Mouse (Mus musculus) midbrain, postnatal 0 days (tissue): ENCODE results near the gene Grap2. TPM values are rescaled to one million over a fixed set of nuclear protein-coding genes. Genes with fewer than 3 reads are reported as not detected.

Experiments used
- ATAC-seq: fragments of 200-750 bp; cut with Nextera tagmentation; 2 replicates; pipeline ENCODE4 v1.8.0; 2017; ENCODE audit warnings: moderate number of reproducible peaks, mild to moderate bottlenecking, moderate TSS enrichment, moderate library complexity; ENCODE audit not compliant: low FRiP score
- DNase-seq: peaks from one replicate; pipeline ENCODE4 v3.0.0-alpha.2; 2015; ENCODE audit warnings: low spot score
- H3K27ac ChIP-seq: fragments of 300-500 bp; sonication (generic); 2 replicates; pipeline ENCODE4 v1.5.1; 2014; ENCODE audit warnings: low read depth, mild to moderate bottlenecking, low read length, mixed read lengths
- H3K27me3 ChIP-seq: fragments of 300-500 bp; sonication (generic); 2 replicates; pipeline ENCODE4 v1.6.1; 2014; ENCODE audit warnings: low read length, control low read depth, mixed read lengths; ENCODE audit not compliant: insufficient read depth
- H3K36me3 ChIP-seq: fragments of 300-500 bp; sonication (generic); 2 replicates; pipeline ENCODE4 v1.6.1; 2014; ENCODE audit warnings: low read length, control low read depth, mixed read lengths; ENCODE audit not compliant: insufficient read depth
- H3K4me1 ChIP-seq: fragments of 300-500 bp; sonication (generic); 2 replicates; pipeline ENCODE4 v1.6.1; 2014; ENCODE audit warnings: mild to moderate bottlenecking, control low read depth, antibody characterized with exemption, low read length, mixed read lengths; ENCODE audit not compliant: insufficient read depth
- H3K4me2 ChIP-seq: fragments of 300-500 bp; sonication (generic); 2 replicates; pipeline ENCODE4 v1.6.1; 2014; ENCODE audit warnings: low read depth, mild to moderate bottlenecking, low read length, mixed read lengths; ENCODE audit not compliant: poor library complexity, severe bottlenecking
- H3K4me3 ChIP-seq: fragments of 300-500 bp; sonication (generic); 2 replicates; pipeline ENCODE4 v1.5.1; 2014; ENCODE audit warnings: low read depth, mild to moderate bottlenecking, low read length, moderate library complexity
- H3K9ac ChIP-seq: fragments of 300-500 bp; sonication (generic); replicated peaks from 2 replicates; pipeline ENCODE4 v1.6.1; 2014; ENCODE audit warnings: mild to moderate bottlenecking, low read length, moderate library complexity, mixed read lengths; ENCODE audit not compliant: poor library complexity, severe bottlenecking
- H3K9me3 ChIP-seq: fragments of 300-500 bp; sonication (generic); 2 replicates; pipeline ENCODE4 v1.6.1; 2016; ENCODE audit warnings: low read length, control low read depth
- CTCF ChIP-seq: IDR thresholded peaks from 2 replicates; pipeline ENCODE4 v1.5.1; 2016; ENCODE audit warnings: antibody characterized with exemption, mild to moderate bottlenecking
- WGBS: fragments of 180-500 bp; shearing (Covaris S2); extraction: QIAGEN DNeasy Blood & Tissue Kit; methylation state at CpG from one replicate; pipeline ENCODE4 v1.1.7; 2014; 5-methylcytosine and 5-hydroxymethylcytosine counted together
- polyA plus RNA-seq: library from polyadenylated mRNA; unstranded; fragments of >200 nt; fragmentation: Nextera tagmentation; extraction: Ambion mirVana; gene quantifications from 2 replicates; pipeline ENCODE4 v1.2.1, GENCODE M21; 2015
- total RNA-seq: library from RNA; depleted of rRNA; stranded (reverse); fragments of >200 nt; gene quantifications from 2 replicates; pipeline ENCODE4 v1.2.3, GENCODE M21; 2014

The Grap2 gene
- total and polyA plus RNA-seq, 2 experiments from 2014 or later = 0.07 to 0.66 TPM

- Histone ChIP-seq H3K4me3 (no peak overlapping the region), H3K4me1 (no peaks in the 10 kb centered on the region; the same call in 1 of the 2 replicates), H3K27me3 (no peaks in the 10 kb centered on the region), H3K4me2 (no peak overlapping the region), H3K27ac (no peak overlapping the region), H3K9ac (no peak overlapping the region), H3K36me3 (no peaks in the 10 kb centered on the region), H3K9me3 (no peaks in the 10 kb centered on the region)
- ATAC-seq = no peak
- no peak for TF ChIP-seq CTCF
- DNase-seq = no peak
- WGBS = 88% methylated on average over 2 of the region's 2 CpGs
These were observed 78.0 kb downstream of the Grap2 start for GRCm38 (mm10) chr15:80650412-80650811.

GRCm38 (mm10) chr15:80653865-80654264 lies 81.5 kb downstream of the Grap2 start:
- H3K36me3 ChIP-seq = no peaks in the 10 kb centered on the region
- 85% methylated on average over 8 of the region's 8 CpGs for WGBS
- TF ChIP-seq CTCF = no peak
- H3K4me1 ChIP-seq = no peaks in the 10 kb centered on the region; the same call in 1 of the 2 replicates
- H3K9me3 ChIP-seq = no peaks in the 10 kb centered on the region
- H3K4me3 ChIP-seq = no peak overlapping the region
- H3K27me3 ChIP-seq = no peaks in the 10 kb centered on the region
- ATAC-seq (no peak), DNase-seq (no peak)
- no peak overlapping the region for H3K9ac ChIP-seq
- no peak overlapping the region for H3K27ac ChIP-seq
- no peak overlapping the region for H3K4me2 ChIP-seq

GRCm38 (mm10) chr15:80658815-80659471 lies 86.5 kb downstream of the Grap2 start:
- TF ChIP-seq CTCF = no peak
- Histone ChIP-seq H3K27me3 (no peaks in the 10 kb centered on the region), H3K9me3 (no peaks in the 10 kb centered on the region), H3K4me1 (peaks cover 4% of the 10 kb centered on the region), H3K9ac (no peak overlapping the region), H3K36me3 (no peaks in the 10 kb centered on the region), H3K27ac (peak overlapping the region; percentile 49; the same call in 1 of the 2 replicates), H3K4me2 (no peak overlapping the region), H3K4me3 (no peak overlapping the region)
- 46% methylated on average over 6 of the region's 6 CpGs for WGBS
- ATAC-seq (peak; percentile 75; the same call in 1 of the 2 replicates), DNase-seq (peak; percentile 74)

- no peak overlapping the region for H3K4me2 ChIP-seq
- no peaks in the 10 kb centered on the region for H3K27me3 ChIP-seq
- ATAC-seq (no peak), DNase-seq (no peak)
- peaks cover 4% of the 10 kb centered on the region for H3K4me1 ChIP-seq
- no peak overlapping the region for H3K27ac ChIP-seq
- H3K4me3 ChIP-seq = no peak overlapping the region
- H3K36me3 ChIP-seq = no peaks in the 10 kb centered on the region
- TF ChIP-seq CTCF = no peak
- WGBS = 60% methylated on average over 4 of the region's 4 CpGs
- no peaks in the 10 kb centered on the region for H3K9me3 ChIP-seq
- no peak overlapping the region for H3K9ac ChIP-seq
These were observed 88.6 kb downstream of the Grap2 start for GRCm38 (mm10) chr15:80660963-80661362.

- no peak for TF ChIP-seq CTCF
- Histone ChIP-seq H3K9me3 (no peaks in the 10 kb centered on the region), H3K9ac (no peak overlapping the region), H3K4me1 (peaks cover 4% of the 10 kb centered on the region), H3K4me2 (no peak overlapping the region), H3K36me3 (no peaks in the 10 kb centered on the region), H3K27ac (no peak overlapping the region), H3K27me3 (no peaks in the 10 kb centered on the region), H3K4me3 (no peak overlapping the region)
- ATAC-seq (no peak), DNase-seq (no peak)
- 86% methylated on average over 4 of the region's 4 CpGs for WGBS
These were observed 92.0 kb downstream of the Grap2 start for GRCm38 (mm10) chr15:80664444-80664843.
